Mouse (Mus musculus): ENCODE measurements at regions not wholly inside any gene's neighbourhood (a gene's known extent, or its start where the extent isn't known, plus 50 kb on each side); places are given as distances from the start of the nearest gene placed in this dataset.

DNA sequence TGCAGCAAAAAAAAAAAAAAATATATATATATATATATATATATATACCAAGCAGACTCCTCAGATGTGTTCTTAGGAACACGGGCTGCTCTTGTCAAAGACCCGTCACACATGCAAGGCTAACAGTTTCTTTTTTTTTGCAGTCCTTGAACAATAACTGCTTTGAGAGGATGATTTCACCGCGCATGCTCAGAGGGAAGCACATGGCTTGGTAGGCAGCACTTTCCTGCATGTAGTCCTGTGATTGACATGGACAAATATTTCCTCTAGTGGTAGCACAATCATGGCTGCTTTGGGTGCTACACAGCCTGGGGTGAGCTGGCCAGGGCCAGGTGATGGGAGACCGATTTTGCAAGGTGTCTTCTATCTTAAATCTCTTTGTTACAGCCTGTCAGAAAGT, 229.3 kb upstream of the Bmper start:
- WGBS, result 65% methylated on average over 5 of the region's 5 CpGs
- Histone ChIP-seq H3K36me3 (ENCODE audit: control insufficient read depth, insufficient read depth, low read length) (no peaks in the 10 kb centered on the region), H3K27me3 (ENCODE audit: control insufficient read depth, insufficient read depth, low read depth, low read length) (no peaks in the 10 kb centered on the region), H3K9ac (ENCODE audit: low read length) (no peak overlapping the region), H3K4me3 (ENCODE audit: low read length) (no peak overlapping the region), H3K9me3 (ENCODE audit: control insufficient read depth, low read length) (no peaks in the 10 kb centered on the region), H3K4me1 (replicated peaks; ENCODE audit: control insufficient read depth, insufficient read depth, low read length) (no peaks in the 10 kb centered on the region), H3K4me2 (ENCODE audit: low read depth, low read length) (no peak overlapping the region), H3K27ac (ENCODE audit: low read length) (no peak overlapping the region)
- ATAC-seq (ENCODE audit: low read depth), result no peak

DNA sequence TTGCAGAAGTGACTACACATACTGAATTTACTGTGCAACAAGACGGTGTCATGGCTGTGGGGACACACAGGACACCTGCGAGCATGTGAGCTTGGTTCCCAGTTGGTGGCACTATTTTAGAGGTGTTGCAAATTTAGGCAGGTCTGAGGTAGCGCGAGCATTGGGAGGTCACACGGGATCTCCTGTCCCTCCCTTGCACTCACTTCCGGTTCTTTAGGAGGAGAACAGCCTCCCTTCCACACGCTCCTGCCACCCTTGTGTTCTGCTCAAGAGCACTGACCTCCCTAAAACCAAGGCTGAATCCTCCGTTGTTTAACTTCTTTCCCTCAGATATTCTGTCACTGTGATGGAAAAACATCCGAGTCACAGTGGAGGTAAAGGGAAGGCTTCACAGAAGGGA, 227.3 kb upstream of the Bmper start:
- 64% methylated on average over 9 of the region's 9 CpGs for WGBS

DNA sequence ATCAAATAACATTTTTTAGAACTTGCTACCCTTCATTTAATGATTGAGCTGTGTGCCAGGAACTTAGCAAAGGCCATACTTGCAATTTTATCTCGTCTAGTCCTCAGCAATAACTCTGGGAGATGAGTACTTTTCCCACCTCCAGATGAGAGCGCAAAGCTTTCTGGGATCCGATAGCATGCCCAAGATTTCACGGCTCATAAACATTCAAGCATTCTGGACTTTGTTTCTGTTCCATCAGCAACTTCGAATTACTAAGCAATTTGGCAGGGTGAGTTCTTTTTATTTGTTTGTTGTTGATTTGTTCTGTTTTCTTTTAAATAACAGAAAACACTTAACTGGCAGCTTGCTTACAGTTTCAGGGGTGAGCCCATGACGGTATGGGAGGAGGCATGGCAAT, 224.6 kb upstream of the Bmper start:
- Histone ChIP-seq H3K9ac (ENCODE audit: low read length) (no peak overlapping the region), H3K4me3 (ENCODE audit: low read length) (no peak overlapping the region), H3K9me3 (ENCODE audit: control insufficient read depth, low read length) (no peaks in the 10 kb centered on the region), H3K36me3 (ENCODE audit: control insufficient read depth, insufficient read depth, low read length) (no peaks in the 10 kb centered on the region), H3K4me2 (ENCODE audit: low read depth, low read length) (no peak overlapping the region), H3K4me1 (replicated peaks; ENCODE audit: control insufficient read depth, insufficient read depth, low read length) (no peaks in the 10 kb centered on the region), H3K27me3 (ENCODE audit: control insufficient read depth, insufficient read depth, low read depth, low read length) (no peaks in the 10 kb centered on the region), H3K27ac (ENCODE audit: low read length) (no peak overlapping the region)
- 68% methylated on average over 6 of the region's 6 CpGs for WGBS
- ATAC-seq (ENCODE audit: low read depth), result no peak

More for the DNA sequence above, 227.3 kb upstream of the Bmper start:
- Histone ChIP-seq H3K27ac (ENCODE audit: low read length) (no peak overlapping the region), H3K4me1 (replicated peaks; ENCODE audit: control insufficient read depth, insufficient read depth, low read length) (no peaks in the 10 kb centered on the region), H3K36me3 (ENCODE audit: control insufficient read depth, insufficient read depth, low read length) (no peaks in the 10 kb centered on the region), H3K9ac (ENCODE audit: low read length) (no peak overlapping the region), H3K4me2 (ENCODE audit: low read depth, low read length) (no peak overlapping the region), H3K27me3 (ENCODE audit: control insufficient read depth, insufficient read depth, low read depth, low read length) (no peaks in the 10 kb centered on the region), H3K9me3 (ENCODE audit: control insufficient read depth, low read length) (no peaks in the 10 kb centered on the region), H3K4me3 (ENCODE audit: low read length) (no peak overlapping the region)
- ATAC-seq (ENCODE audit: low read depth), result no peak

DNA sequence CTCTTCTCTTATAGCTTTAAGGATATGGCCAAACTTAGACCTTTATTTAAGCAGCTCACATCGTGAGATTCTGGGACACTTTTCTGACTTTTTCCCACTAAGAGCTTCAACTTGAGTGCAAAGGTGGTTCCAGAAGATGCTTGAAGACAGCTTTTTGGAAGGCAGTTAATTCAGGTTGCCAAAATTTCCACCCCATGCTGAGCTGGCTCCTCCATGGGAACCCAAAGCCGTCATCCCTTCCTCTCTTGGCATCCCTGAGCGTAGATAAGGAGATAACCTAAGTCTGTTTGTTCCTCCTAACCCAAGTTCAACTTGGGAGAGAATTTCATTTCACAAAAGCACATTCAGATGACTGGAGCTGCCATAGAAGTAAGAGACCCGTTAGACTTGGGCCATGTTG, 223.7 kb upstream of the Bmper start:
- ATAC-seq (ENCODE audit: low read depth), result no peak
- Histone ChIP-seq H3K4me1 (replicated peaks; ENCODE audit: control insufficient read depth, insufficient read depth, low read length) (no peaks in the 10 kb centered on the region), H3K9me3 (ENCODE audit: control insufficient read depth, low read length) (no peaks in the 10 kb centered on the region), H3K4me3 (ENCODE audit: low read length) (no peak overlapping the region), H3K4me2 (ENCODE audit: low read depth, low read length) (no peak overlapping the region), H3K36me3 (ENCODE audit: control insufficient read depth, insufficient read depth, low read length) (no peaks in the 10 kb centered on the region), H3K9ac (ENCODE audit: low read length) (no peak overlapping the region), H3K27me3 (ENCODE audit: control insufficient read depth, insufficient read depth, low read depth, low read length) (no peaks in the 10 kb centered on the region), H3K27ac (ENCODE audit: low read length) (no peak overlapping the region)
- WGBS, result 50% methylated on average over 4 of the region's 4 CpGs

DNA sequence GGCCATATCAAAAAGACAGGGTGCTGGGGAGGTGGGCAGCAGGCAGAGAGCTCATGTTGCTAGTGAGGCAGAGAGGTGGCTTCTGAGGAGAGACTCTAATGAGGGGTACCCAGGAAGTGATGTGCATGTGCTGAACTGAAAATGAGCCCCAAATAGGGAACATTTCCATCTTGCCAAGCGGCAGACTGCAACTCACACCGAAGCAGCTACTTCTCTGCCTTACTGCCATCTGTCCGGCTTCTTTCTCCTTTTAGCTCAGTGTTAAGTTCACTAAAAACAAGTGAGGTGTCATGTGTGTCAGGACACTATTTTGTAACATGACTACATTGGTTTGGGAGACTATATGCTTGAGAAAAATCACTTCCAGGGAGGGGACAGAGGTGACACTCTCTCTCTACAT, 222.7 kb upstream of the Bmper start:
- no peaks in the 10 kb centered on the region for H3K9me3 ChIP-seq (ENCODE audit: control insufficient read depth, low read length)
- H3K4me2 ChIP-seq (ENCODE audit: low read depth, low read length), result no peak overlapping the region
- H3K27ac ChIP-seq (ENCODE audit: low read length), result no peak overlapping the region
- H3K9ac ChIP-seq (ENCODE audit: low read length), result no peak overlapping the region
- no peak overlapping the region for H3K4me3 ChIP-seq (ENCODE audit: low read length)
- H3K4me1 ChIP-seq (replicated peaks; ENCODE audit: control insufficient read depth, insufficient read depth, low read length), result peaks cover 9% of the 10 kb centered on the region
- H3K27me3 ChIP-seq (ENCODE audit: control insufficient read depth, insufficient read depth, low read depth, low read length), result no peaks in the 10 kb centered on the region
- WGBS, result 74% methylated on average over 3 of the region's 3 CpGs
- ATAC-seq (ENCODE audit: low read depth), result no peak
- no peaks in the 10 kb centered on the region for H3K36me3 ChIP-seq (ENCODE audit: control insufficient read depth, insufficient read depth, low read length)

DNA sequence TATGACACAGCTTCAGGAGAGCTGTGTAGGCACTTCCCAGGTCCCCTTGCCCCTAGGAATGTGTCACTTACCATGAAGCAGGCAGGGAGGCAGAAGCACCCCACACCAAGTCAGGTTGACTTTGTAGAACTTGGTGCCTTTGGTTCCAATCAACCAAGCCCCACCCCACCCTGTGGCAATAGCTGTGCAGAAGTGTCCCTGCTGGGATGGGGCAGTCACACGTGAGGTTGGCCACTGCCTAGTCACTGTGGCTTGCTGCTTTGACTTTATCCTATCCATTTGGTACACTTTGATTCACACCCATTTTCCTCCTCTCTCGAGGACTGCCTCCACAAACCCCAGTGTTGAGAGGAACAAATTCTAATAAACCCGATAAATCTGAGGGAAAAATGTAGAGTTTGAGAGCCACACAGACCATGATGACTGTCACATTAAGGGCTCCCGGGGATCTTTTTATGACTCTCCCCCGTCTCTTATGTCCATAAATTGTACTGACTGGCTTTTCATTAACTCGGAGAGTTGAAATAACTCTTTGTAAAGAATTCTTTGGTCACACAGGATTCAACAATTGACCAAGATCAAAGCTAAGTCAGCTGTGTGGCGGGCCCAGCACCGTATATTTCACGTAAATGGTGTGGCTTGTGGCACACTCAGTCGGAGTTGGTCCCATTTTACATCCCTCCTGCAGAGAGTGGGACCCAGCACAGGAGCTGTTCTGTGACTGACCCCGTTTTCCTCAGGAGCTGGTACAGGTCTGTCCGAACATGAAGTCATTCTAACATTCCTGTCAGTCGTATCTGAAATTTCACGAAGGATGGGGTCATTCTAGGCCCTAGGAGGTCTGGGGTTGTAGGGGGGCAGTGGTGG, 219.4 kb upstream of the Bmper start:
- H3K27me3 ChIP-seq (ENCODE audit: control insufficient read depth, insufficient read depth, low read depth, low read length), result no peaks in the 10 kb centered on the region
- H3K4me3 ChIP-seq (ENCODE audit: low read length), result no peak overlapping the region
- peaks cover 11% of the 10 kb centered on the region for H3K4me1 ChIP-seq (replicated peaks; ENCODE audit: control insufficient read depth, insufficient read depth, low read length)
- H3K36me3 ChIP-seq (ENCODE audit: control insufficient read depth, insufficient read depth, low read length), result no peaks in the 10 kb centered on the region
- no peak overlapping the region for H3K27ac ChIP-seq (ENCODE audit: low read length)
- 67% methylated on average over 14 of the region's 14 CpGs for WGBS
- no peak overlapping the region for H3K9ac ChIP-seq (ENCODE audit: low read length)
- no peaks in the 10 kb centered on the region for H3K9me3 ChIP-seq (ENCODE audit: control insufficient read depth, low read length)
- H3K4me2 ChIP-seq (ENCODE audit: low read depth, low read length), result no peak overlapping the region
- no peak for ATAC-seq (ENCODE audit: low read depth)

DNA sequence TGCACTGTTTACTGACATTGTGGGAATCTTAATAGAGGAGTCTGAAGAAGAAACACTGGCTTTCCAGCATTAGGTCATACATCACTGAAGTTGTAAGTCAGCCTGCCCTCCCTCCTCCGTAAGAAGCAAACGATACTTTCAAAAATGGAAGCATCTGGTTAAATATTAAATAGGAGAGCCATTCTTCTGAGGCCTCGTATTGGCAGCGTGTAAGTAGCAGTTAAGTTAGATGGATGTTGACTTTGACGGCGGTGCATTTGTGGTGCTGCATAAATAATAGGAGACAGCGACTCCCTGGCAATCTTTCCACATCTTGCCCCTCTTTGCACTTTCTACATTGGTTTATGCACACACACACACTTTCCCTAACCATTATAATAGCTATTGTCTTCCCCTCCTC, 217.9 kb upstream of the Bmper start:
- Histone ChIP-seq H3K9ac (ENCODE audit: low read length) (no peak overlapping the region), H3K9me3 (ENCODE audit: control insufficient read depth, low read length) (no peaks in the 10 kb centered on the region), H3K4me1 (replicated peaks; ENCODE audit: control insufficient read depth, insufficient read depth, low read length) (peaks cover 21% of the 10 kb centered on the region), H3K36me3 (ENCODE audit: control insufficient read depth, insufficient read depth, low read length) (no peaks in the 10 kb centered on the region), H3K4me2 (ENCODE audit: low read depth, low read length) (no peak overlapping the region), H3K4me3 (ENCODE audit: low read length) (no peak overlapping the region), H3K27me3 (ENCODE audit: control insufficient read depth, insufficient read depth, low read depth, low read length) (no peaks in the 10 kb centered on the region), H3K27ac (ENCODE audit: low read length) (no peak overlapping the region)
- 28% methylated on average over 7 of the region's 7 CpGs for WGBS
- no peak for ATAC-seq (ENCODE audit: low read depth)

DNA sequence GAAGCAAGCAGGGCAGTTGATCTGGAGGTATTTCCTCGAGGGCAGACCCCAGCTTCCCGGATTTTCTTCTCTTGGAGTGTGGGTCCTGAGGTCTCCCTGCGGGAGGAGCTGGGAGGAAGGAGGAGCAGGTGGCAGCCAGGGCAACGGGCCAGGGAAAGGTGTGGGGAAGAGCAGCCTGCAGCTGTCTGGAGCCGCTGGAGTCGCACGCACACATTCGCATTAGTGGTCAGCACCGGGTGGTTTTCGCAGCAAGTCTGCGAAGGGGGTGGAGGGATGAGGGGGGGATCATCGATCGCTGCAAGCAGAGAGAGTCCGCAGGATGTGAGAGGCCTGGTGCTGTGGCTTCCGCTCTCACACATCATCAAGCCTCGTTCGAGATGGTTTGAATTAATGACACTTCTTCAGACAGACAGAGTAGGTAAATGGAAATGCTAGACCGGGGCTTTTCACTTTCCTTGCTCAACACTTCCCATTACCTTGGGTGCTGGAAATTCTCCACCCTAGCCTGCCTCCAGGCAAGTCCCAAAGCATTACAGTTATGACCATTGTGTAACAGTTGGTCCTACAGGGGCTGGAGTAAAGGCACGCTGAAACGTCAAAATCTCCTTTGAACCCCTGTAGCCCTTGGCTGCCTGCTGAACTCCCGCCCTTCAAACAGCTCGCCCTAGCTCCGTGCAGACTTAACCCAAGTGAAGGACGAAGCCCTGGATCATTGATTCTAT, 213.3 kb upstream of the Bmper start:
- Histone ChIP-seq H3K4me3 (ENCODE audit: low read length) (no peak overlapping the region), H3K27me3 (ENCODE audit: control insufficient read depth, insufficient read depth, low read depth, low read length) (no peaks in the 10 kb centered on the region), H3K36me3 (ENCODE audit: control insufficient read depth, insufficient read depth, low read length) (no peaks in the 10 kb centered on the region), H3K4me1 (replicated peaks; ENCODE audit: control insufficient read depth, insufficient read depth, low read length) (peaks cover 26% of the 10 kb centered on the region), H3K9me3 (ENCODE audit: control insufficient read depth, low read length) (no peaks in the 10 kb centered on the region), H3K27ac (ENCODE audit: low read length) (no peak overlapping the region), H3K4me2 (ENCODE audit: low read depth, low read length) (peak overlapping the region; percentile 18), H3K9ac (ENCODE audit: low read length) (0 out of 2 replicates have a peak overlapping the region, but pooled peaks have one; percentile 16)
- ATAC-seq (ENCODE audit: low read depth), result peak; percentile 11; the same call in 1 of the 2 replicates
- WGBS, result 12% methylated on average over 24 of the region's 24 CpGs

DNA sequence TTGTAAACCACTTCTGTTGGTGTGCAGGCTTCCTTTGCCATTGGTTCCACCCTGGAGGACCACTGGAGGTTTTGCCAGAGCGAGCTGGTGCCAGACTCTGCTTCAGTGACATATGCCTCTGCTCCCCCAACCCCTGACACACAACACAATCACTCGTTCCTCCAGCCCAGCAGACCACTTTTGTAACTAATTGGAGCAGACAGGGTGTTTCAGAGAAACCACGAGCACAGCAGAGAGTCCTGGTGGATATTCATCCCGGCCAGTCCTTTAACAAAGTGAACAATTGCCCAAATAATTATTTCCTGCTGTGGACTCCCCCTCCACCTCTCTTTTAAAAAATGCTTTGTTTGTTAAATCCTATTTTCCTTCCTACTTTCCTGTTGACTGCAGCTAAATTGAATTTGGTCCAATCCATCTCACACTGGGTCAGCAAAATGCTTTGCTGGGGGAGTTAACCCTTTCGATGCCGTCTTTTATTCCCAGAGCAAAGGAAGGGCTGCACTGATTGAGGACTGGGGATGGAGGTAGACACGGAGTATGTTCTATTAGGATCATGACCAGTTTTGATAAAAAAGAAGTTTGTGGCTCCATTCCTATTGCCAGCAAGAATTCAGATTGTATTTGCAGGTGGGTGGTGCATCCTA, 211.4 kb upstream of the Bmper start:
- Histone ChIP-seq H3K36me3 (ENCODE audit: control insufficient read depth, insufficient read depth, low read length) (no peaks in the 10 kb centered on the region), H3K27me3 (ENCODE audit: control insufficient read depth, insufficient read depth, low read depth, low read length) (no peaks in the 10 kb centered on the region), H3K9me3 (ENCODE audit: control insufficient read depth, low read length) (peaks cover under 1% of the 10 kb centered on the region; the same call in 1 of the 2 replicates), H3K27ac (ENCODE audit: low read length) (peak overlapping the region; percentile 47), H3K9ac (ENCODE audit: low read length) (no peak overlapping the region), H3K4me1 (replicated peaks; ENCODE audit: control insufficient read depth, insufficient read depth, low read length) (peaks cover 18% of the 10 kb centered on the region), H3K4me2 (ENCODE audit: low read depth, low read length) (peak overlapping the region; percentile 15), H3K4me3 (ENCODE audit: low read length) (no peak overlapping the region)
- ATAC-seq (ENCODE audit: low read depth), result peak; percentile 41; the same call in 1 of the 2 replicates
- 25% methylated on average over 7 of the region's 7 CpGs for WGBS

Measured in lung, embryonic 16.5 days (tissue).